Mouse (Mus musculus) forebrain, embryonic 16.5 days (tissue): ENCODE measurements around the gene BC025920. TPM values are rescaled to one million over a fixed set of nuclear protein-coding genes. Genes with fewer than 3 reads are reported as not detected.

Experiments
- polyA plus RNA-seq: library from polyadenylated mRNA; unstranded; fragments of >200 nt; fragmentation: Nextera tagmentation; extraction: Ambion mirVana; gene quantifications from 2 replicates; pipeline ENCODE4 v1.2.1, GENCODE M21; 2015

The BC025920 gene
- polyA plus RNA-seq, 1 experiment from 2014 or later: 2.7 TPM

Other genes with a start within 250 kb of the BC025920 start
- gene Mfsd12, start 248.8 kb upstream of the BC025920 start, polyA plus RNA-seq: 11.4 and 11.5 TPM in 2 replicates
- 0.72 and 0.86 TPM in 2 replicates for gene 4930404N11Rik, start 240.5 kb upstream of the BC025920 start, polyA plus RNA-seq
- 121 and 133 TPM in 2 replicates for gene Fzr1, start 227.8 kb upstream of the BC025920 start, polyA plus RNA-seq
- gene Dohh, start 221.8 kb upstream of the BC025920 start, polyA plus RNA-seq: 86.0 and 91.0 TPM in 2 replicates
- 6.2 and 8.8 TPM in 2 replicates for gene Gm48551, start 221.8 kb upstream of the BC025920 start, polyA plus RNA-seq
- 1.0 and 2.2 TPM in 2 replicates for gene Gm48552, start 217.3 kb upstream of the BC025920 start, polyA plus RNA-seq
- gene Smim24, start 213.2 kb upstream of the BC025920 start, polyA plus RNA-seq: 1.2 and 1.8 TPM in 2 replicates
- 25.4 and 27.0 TPM in 2 replicates for gene Nfic, start 150.6 kb upstream of the BC025920 start, polyA plus RNA-seq
- 75.3 and 93.0 TPM in 2 replicates for gene Celf5, start 123.6 kb upstream of the BC025920 start, polyA plus RNA-seq
- 70.4 and 80.9 TPM in 2 replicates for gene Ncln, start 109.9 kb upstream of the BC025920 start, polyA plus RNA-seq
- 0.40 and 0.53 TPM in 2 replicates for gene S1pr4, start 106.1 kb upstream of the BC025920 start, polyA plus RNA-seq
- gene Gna15, start 82.0 kb upstream of the BC025920 start, polyA plus RNA-seq: 0.42 and 0.76 TPM in 2 replicates
- 106 and 112 TPM in 2 replicates for gene Gna11, start 61.1 kb upstream of the BC025920 start, polyA plus RNA-seq
- gene Aes, start 46.8 kb upstream of the BC025920 start, polyA plus RNA-seq: 632 and 683 TPM in 2 replicates
- 27.1 and 32.6 TPM in 2 replicates for gene Tle2, start 31.7 kb upstream of the BC025920 start, polyA plus RNA-seq
- 3.5 and 3.7 TPM in 2 replicates for gene Tle6, start 5.2 kb upstream of the BC025920 start, polyA plus RNA-seq
- gene Sirt6, start 21.5 kb downstream of the BC025920 start, polyA plus RNA-seq: 51.4 and 55.1 TPM in 2 replicates
- 13.8 and 16.5 TPM in 2 replicates for gene Ankrd24, start 22.3 kb downstream of the BC025920 start, polyA plus RNA-seq
- gene Gm10778, start 42.8 kb downstream of the BC025920 start, polyA plus RNA-seq: 6.6 and 6.9 TPM in 2 replicates
- 20.4 and 25.1 TPM in 2 replicates for gene Zfp433, start 98.6 kb downstream of the BC025920 start, polyA plus RNA-seq
- 16.0 and 23.5 TPM in 2 replicates for gene Gm3055, start 164.9 kb downstream of the BC025920 start, polyA plus RNA-seq
- 3.2 and 4.4 TPM in 2 replicates for gene Gm4767, start 205.9 kb downstream of the BC025920 start, polyA plus RNA-seq